27 mouse cellular contexts compared by ENCODE assay signal in the genomic region with DNA sequence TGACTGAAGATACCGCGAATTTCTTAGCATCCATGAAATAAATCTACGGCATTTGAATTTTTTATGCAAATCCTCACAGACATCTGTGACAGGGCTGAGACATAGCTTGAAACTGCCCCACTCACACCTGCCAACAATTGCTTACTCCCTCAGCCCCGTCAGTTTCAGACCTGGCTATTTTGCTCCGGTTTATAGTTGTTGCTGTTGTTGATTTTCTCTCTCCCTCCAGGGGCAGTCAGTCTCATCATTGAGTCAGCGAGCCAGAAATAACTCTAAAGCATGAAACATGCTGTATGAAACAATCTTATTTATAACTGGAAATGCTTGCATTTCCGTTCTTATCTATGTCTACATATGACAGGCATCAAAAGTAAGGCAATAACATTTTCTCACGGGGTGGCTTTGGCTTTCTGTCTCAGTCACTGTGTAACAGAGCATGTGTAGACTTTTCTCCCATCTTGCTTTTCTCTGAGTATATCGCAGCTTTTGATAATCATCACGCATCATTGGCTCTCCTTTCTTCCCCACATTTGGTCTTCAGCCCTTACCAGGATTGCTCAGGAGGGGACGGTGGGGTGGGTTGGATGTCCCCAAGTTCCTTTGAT. TPM values are rescaled to one million over a fixed set of nuclear protein-coding genes. Genes with fewer than 3 reads are reported as not detected.
DNase-seq lines count a peak whose midpoint lies in the region; ATAC-seq and TF ChIP-seq lines count a peak whose summit lies in the region.
"Had no signal": no experiment of that assay in that cellular context is flagged by ENCODE, and none has a peak within 500 bp of the region (broad histone marks: within the 10 kb centered on the region; RNA-seq: fewer than 3 reads in every experiment).

No protein-coding gene starts in this region.

- no peaks in the 10 kb centered on the region for H3K27me3 ChIP-seq in heart, embryonic 13.5 days (replicated peaks)
- H3K27me3 ChIP-seq in neural tube, embryonic 13.5 days = no peaks in the 10 kb centered on the region
- H3K27me3 ChIP-seq in neural tube, embryonic 15.5 days (replicated peaks) = no peaks in the 10 kb centered on the region
- H3K27me3 ChIP-seq in midbrain, postnatal 0 days (ENCODE audit: insufficient read depth, low read length) = no peaks in the 10 kb centered on the region
- H3K27me3 ChIP-seq: embryonic facial prominence, embryonic 12.5 days; kidney, embryonic 15.5 days; liver, embryonic 15.5 days; neural tube, embryonic 12.5 days; stomach, embryonic 15.5 days had no signal

- 67% methylated on average over 11 of the region's 11 CpGs for WGBS in heart, embryonic 13.5 days
- 47% methylated on average over 11 of the region's 11 CpGs for WGBS in neural tube, embryonic 13.5 days
- 45% methylated on average over 11 of the region's 11 CpGs for WGBS in neural tube, embryonic 15.5 days
- 52% methylated on average over 11 of the region's 11 CpGs for WGBS in midbrain, postnatal 0 days

- no peaks in the 10 kb centered on the region for H3K36me3 ChIP-seq in heart, embryonic 13.5 days
- H3K36me3 ChIP-seq in neural tube, embryonic 13.5 days = no peaks in the 10 kb centered on the region
- H3K36me3 ChIP-seq in neural tube, embryonic 15.5 days = no peaks in the 10 kb centered on the region
- no peaks in the 10 kb centered on the region for H3K36me3 ChIP-seq in midbrain, postnatal 0 days (ENCODE audit: insufficient read depth, low read length)
- H3K36me3 ChIP-seq: embryonic facial prominence, embryonic 12.5 days; G1E; kidney, embryonic 15.5 days; limb, embryonic 10.5 days; liver, embryonic 15.5 days; neural tube, embryonic 12.5 days; stomach, embryonic 15.5 days had no signal

- H3K9ac ChIP-seq in heart, embryonic 13.5 days = no peak overlapping the region
- H3K9ac ChIP-seq in neural tube, embryonic 13.5 days = no peak overlapping the region
- H3K9ac ChIP-seq in neural tube, embryonic 15.5 days (replicated peaks) = no peak overlapping the region
- H3K9ac ChIP-seq in midbrain, postnatal 0 days (replicated peaks; ENCODE audit: low read length, poor library complexity, severe bottlenecking) = no peak overlapping the region
- H3K9ac ChIP-seq: embryonic facial prominence, embryonic 12.5 days; kidney, embryonic 15.5 days; liver, embryonic 15.5 days; neural tube, embryonic 12.5 days; stomach, embryonic 15.5 days had no signal

- H3K4me2 ChIP-seq in heart, embryonic 13.5 days = no peak overlapping the region
- H3K4me2 ChIP-seq in neural tube, embryonic 13.5 days = no peak overlapping the region
- H3K4me2 ChIP-seq in neural tube, embryonic 15.5 days = no peak overlapping the region
- no peak overlapping the region for H3K4me2 ChIP-seq in midbrain, postnatal 0 days (ENCODE audit: low read depth, low read length, poor library complexity, severe bottlenecking)
- H3K4me2 ChIP-seq: embryonic facial prominence, embryonic 12.5 days; heart, embryonic 11.5 days; kidney, embryonic 15.5 days; liver, embryonic 15.5 days; neural tube, embryonic 12.5 days; stomach, embryonic 15.5 days had no signal

- H3K4me1 ChIP-seq in heart, embryonic 13.5 days = peaks cover 11% of the 10 kb centered on the region
- peaks cover 10% of the 10 kb centered on the region; the same call in 1 of the 2 replicates for H3K4me1 ChIP-seq in neural tube, embryonic 13.5 days (replicated peaks)
- no peaks in the 10 kb centered on the region for H3K4me1 ChIP-seq in neural tube, embryonic 15.5 days
- no peaks in the 10 kb centered on the region for H3K4me1 ChIP-seq in midbrain, postnatal 0 days (ENCODE audit: insufficient read depth, low read length)
- H3K4me1 ChIP-seq: embryonic facial prominence, embryonic 12.5 days; kidney, embryonic 15.5 days; limb, embryonic 10.5 days; liver, embryonic 15.5 days; neural tube, embryonic 12.5 days; stomach, embryonic 15.5 days had no signal

- no peak for DNase-seq in heart, adult 11 months
- no peak for DNase-seq in layer of hippocampus, adult 2 months (ENCODE audit: low spot score in 2 of 2)
- DNase-seq in layer of hippocampus, postnatal 10 days (ENCODE audit: low spot score in 2 of 2) = no peak
- peak; percentile 12 for DNase-seq in midbrain, postnatal 0 days (ENCODE audit: low spot score)
- DNase-seq: adrenal gland, adult 8-10 months; cerebellum, adult 18-20 months; cerebellum, postnatal 25 days; heart, postnatal 36 days; kidney, adult 11 months; kidney, postnatal 36 days; layer of hippocampus, adult 9-11 months; liver; lung, postnatal 14 days; thymus, adult 18-20 months; thymus, postnatal 36 days had no signal

- no peak overlapping the region for H3K4me3 ChIP-seq in heart, embryonic 13.5 days
- H3K4me3 ChIP-seq in layer of hippocampus, adult 2 months = no peak overlapping the region
- H3K4me3 ChIP-seq in neural tube, embryonic 13.5 days = no peak overlapping the region
- no peak overlapping the region for H3K4me3 ChIP-seq in neural tube, embryonic 15.5 days (replicated peaks)
- H3K4me3 ChIP-seq in midbrain, postnatal 0 days (ENCODE audit: low read depth, low read length) = no peak overlapping the region
- H3K4me3 ChIP-seq: embryonic facial prominence, embryonic 12.5 days; kidney, embryonic 15.5 days; limb, embryonic 10.5 days; liver, embryonic 15.5 days; neural tube, embryonic 12.5 days; stomach, embryonic 15.5 days had no signal

- ATAC-seq in heart, embryonic 13.5 days (ENCODE audit: extremely low read depth, insufficient number of reproducible peaks, low FRiP score, low TSS enrichment) = no peak
- no peak for ATAC-seq in neural tube, embryonic 13.5 days (ENCODE audit: low read depth)
- no peak for ATAC-seq in neural tube, embryonic 15.5 days (ENCODE audit: low FRiP score)
- 0 out of 2 replicates have a peak, but pooled peaks have one; percentile 27 for ATAC-seq in midbrain, postnatal 0 days (ENCODE audit: low FRiP score)
- no peak for ATAC-seq in monocyte, adult 5-6 weeks (replicated peaks; ENCODE audit: insufficient number of reproducible peaks, low FRiP score, low TSS enrichment, poor library complexity, severe bottlenecking)

- peaks cover 10% of the 10 kb centered on the region; the same call in 1 of the 2 replicates for H3K9me3 ChIP-seq in heart, embryonic 13.5 days
- peaks cover 9% of the 10 kb centered on the region for H3K9me3 ChIP-seq in neural tube, embryonic 13.5 days
- no peaks in the 10 kb centered on the region for H3K9me3 ChIP-seq in neural tube, embryonic 15.5 days (replicated peaks)
- H3K9me3 ChIP-seq in midbrain, postnatal 0 days (ENCODE audit: low read length) = no peaks in the 10 kb centered on the region
- H3K9me3 ChIP-seq: embryonic facial prominence, embryonic 12.5 days; G1E; limb, embryonic 10.5 days; liver, embryonic 15.5 days; stomach, embryonic 15.5 days had no signal

- H3K27ac ChIP-seq in heart, embryonic 13.5 days (replicated peaks) = 0 out of 2 replicates have a peak overlapping the region, but pooled peaks have one; percentile 5
- H3K27ac ChIP-seq in layer of hippocampus, adult 2 months = no peak overlapping the region
- 0 out of 2 replicates have a peak overlapping the region, but pooled peaks have one; percentile 5 for H3K27ac ChIP-seq in neural tube, embryonic 13.5 days (replicated peaks)
- H3K27ac ChIP-seq in neural tube, embryonic 15.5 days (replicated peaks) = no peak overlapping the region
- H3K27ac ChIP-seq in midbrain, postnatal 0 days (ENCODE audit: low read depth, low read length) = no peak overlapping the region; the same call in 1 of the 2 replicates
- H3K27ac ChIP-seq: embryonic facial prominence, embryonic 12.5 days; kidney, embryonic 15.5 days; limb, embryonic 10.5 days; liver, embryonic 15.5 days; neural tube, embryonic 12.5 days; stomach, embryonic 15.5 days had no signal

- 0 out of 2 replicates have a peak, but pooled peaks have one; percentile 3 for TF ChIP-seq CTCF in layer of hippocampus, adult 2 months (conservative IDR thresholded peaks at IDR 0.05)
- peak; percentile 13; the same call in 1 of the 2 replicates for TF ChIP-seq CTCF in midbrain, postnatal 0 days (IDR thresholded peaks at IDR 0.05)

RNA-seq across cellular contexts. Expression of a gene that starts 34.5 kb away (rescaled TPM):
- polyA plus RNA-seq in heart, embryonic 13.5 days (2015; fragmentation: Nextera tagmentation; extraction: Ambion mirVana) = 11.9 and 14.5 TPM in 2 replicates
- total RNA-seq in layer of hippocampus, adult 2 months (2021) = 10 to 100 TPM; 63.9 to 67.7 TPM
- total RNA-seq in layer of hippocampus, postnatal 10 days (2021) = 10 to 100 TPM; 39.4 to 46.7 TPM
- 6.0 and 8.7 TPM in 2 replicates for polyA plus RNA-seq in neural tube, embryonic 13.5 days (2015; fragmentation: Nextera tagmentation; extraction: Ambion mirVana)
- polyA plus RNA-seq in neural tube, embryonic 15.5 days (2015; fragmentation: Nextera tagmentation; extraction: Ambion mirVana) = 16.7 and 18.2 TPM in 2 replicates
- total RNA-seq in midbrain, postnatal 0 days (2014; rRNA removed) = 29.8 and 34.5 TPM in 2 replicates
- polyA plus RNA-seq in midbrain, postnatal 0 days (2015; fragmentation: Nextera tagmentation; extraction: Ambion mirVana) = 12.4 and 15.8 TPM in 2 replicates
- 1.2 to 5.9 TPM (median 1.4 TPM) in 3 replicates for total RNA-seq in monocyte, adult 5-6 weeks (2017)

RNA-seq across cellular contexts. Expression of a gene that starts 50.2 kb away (rescaled TPM):
- 26.8 and 27.2 TPM in 2 replicates for polyA plus RNA-seq in heart, embryonic 13.5 days (2015; fragmentation: Nextera tagmentation; extraction: Ambion mirVana)
- total RNA-seq in layer of hippocampus, adult 2 months (2021) = 10 to 100 TPM; 30.3 to 31.1 TPM
- total RNA-seq in layer of hippocampus, postnatal 10 days (2021) = 10 to 100 TPM; 22.1 to 25.1 TPM
- 39.3 and 40.3 TPM in 2 replicates for polyA plus RNA-seq in neural tube, embryonic 13.5 days (2015; fragmentation: Nextera tagmentation; extraction: Ambion mirVana)
- polyA plus RNA-seq in neural tube, embryonic 15.5 days (2015; fragmentation: Nextera tagmentation; extraction: Ambion mirVana) = 37.3 and 38.6 TPM in 2 replicates
- total RNA-seq in midbrain, postnatal 0 days (2014; rRNA removed) = 21.3 and 21.9 TPM in 2 replicates
- 21.8 and 22.1 TPM in 2 replicates for polyA plus RNA-seq in midbrain, postnatal 0 days (2015; fragmentation: Nextera tagmentation; extraction: Ambion mirVana)
- 9.5 to 24.1 TPM (median 11.3 TPM) in 3 replicates for total RNA-seq in monocyte, adult 5-6 weeks (2017)

RNA-seq across cellular contexts. Expression of a gene that starts 50.4 kb away (rescaled TPM):
- 24.4 and 25.5 TPM in 2 replicates for polyA plus RNA-seq in heart, embryonic 13.5 days (2015; fragmentation: Nextera tagmentation; extraction: Ambion mirVana)
- total RNA-seq in layer of hippocampus, adult 2 months (2021) = 10 to 100 TPM; 88.5 to 89.2 TPM
- total RNA-seq in layer of hippocampus, postnatal 10 days (2021) = 10 to 100 TPM; 91.1 to 93.5 TPM
- polyA plus RNA-seq in neural tube, embryonic 13.5 days (2015; fragmentation: Nextera tagmentation; extraction: Ambion mirVana) = 51.8 and 57.1 TPM in 2 replicates
- polyA plus RNA-seq in neural tube, embryonic 15.5 days (2015; fragmentation: Nextera tagmentation; extraction: Ambion mirVana) = 41.8 and 43.1 TPM in 2 replicates
- total RNA-seq in midbrain, postnatal 0 days (2014; rRNA removed) = 41.5 and 45.4 TPM in 2 replicates
- 41.2 and 44.8 TPM in 2 replicates for polyA plus RNA-seq in midbrain, postnatal 0 days (2015; fragmentation: Nextera tagmentation; extraction: Ambion mirVana)
- total RNA-seq in monocyte, adult 5-6 weeks (2017) = 5.7 to 15.3 TPM (median 9.9 TPM) in 3 replicates

Comparison
In these comparisons a context has a peak if more than half of its experiments do, and no peak if none do; other contexts are left out.
1. H3K27ac ChIP-seq: peak in heart, embryonic 13.5 days (single experiment) and neural tube, embryonic 13.5 days (single experiment); none in layer of hippocampus, adult 2 months (single experiment), neural tube, embryonic 15.5 days (single experiment) and midbrain, postnatal 0 days (single experiment).